Mouse (Mus musculus): ENCODE results near the gene Prkch.

DNA sequence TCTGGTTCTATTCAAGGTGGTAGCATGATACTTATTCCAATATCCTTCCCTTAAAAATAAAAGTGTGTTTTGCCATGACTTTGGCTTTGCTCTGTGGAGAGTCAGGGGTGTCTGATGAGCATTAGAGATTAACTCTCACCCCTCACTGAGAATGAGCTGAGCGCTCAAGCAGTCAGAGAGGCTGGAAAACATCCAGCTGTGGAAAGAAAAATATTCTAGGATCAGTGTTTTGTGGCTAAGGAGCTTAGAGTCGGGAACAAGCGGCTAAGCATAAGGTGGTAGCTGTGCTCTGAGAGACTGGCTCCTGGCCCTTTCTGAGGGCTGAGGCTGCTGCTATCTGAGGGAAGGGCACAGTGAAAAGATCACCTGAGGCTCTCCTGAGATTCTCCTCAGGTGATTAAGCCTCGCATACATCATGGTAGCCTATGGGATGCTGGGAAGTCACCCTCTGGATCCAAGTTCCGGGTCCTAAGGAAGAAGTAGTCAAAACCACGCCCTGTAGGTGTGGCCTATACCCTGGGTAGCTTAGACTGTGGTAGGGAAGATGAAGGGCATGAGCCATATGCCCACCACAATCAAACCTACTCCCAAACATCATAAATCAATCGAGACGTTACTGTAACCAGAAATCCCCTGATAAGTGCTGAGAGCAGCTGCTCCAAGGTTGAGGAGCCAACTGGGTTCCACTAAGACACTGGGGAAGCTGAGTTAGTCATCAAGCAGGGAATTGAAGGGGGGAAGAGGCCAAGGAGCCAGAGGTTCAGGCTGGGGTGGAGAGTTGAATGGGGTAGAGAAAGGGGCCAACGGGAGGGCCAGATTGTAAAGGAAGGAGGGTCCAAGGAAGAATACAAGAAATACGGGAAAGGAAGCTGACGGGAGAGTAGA is 228.7 kb downstream of the Prkch start:
- TF ChIP-seq CTCF (IDR thresholded peaks at IDR 0.05; ENCODE audit: low read depth) (no peak), EP300 (optimal IDR thresholded peaks at IDR 0.05) (no peak)

All from stomach, postnatal 0 days (tissue).